Mouse (Mus musculus): ENCODE results near the gene Arl5c. TPM values are rescaled to one million over a fixed set of nuclear protein-coding genes. Genes with fewer than 3 reads are reported as not detected.
A peak's percentile ranks its signal among the peaks of the same experiment; 100 is the strongest.

Gene Arl5c
- polyA plus RNA-seq, 1 experiment from 2014 or later = 11.8 TPM

GRCm38 (mm10) chr11:98027785-98028184 lies 31.8 kb upstream of the Arl5c start:
- H3K36me3 ChIP-seq = peaks cover 30% of the 10 kb centered on the region
- no peaks in the 10 kb centered on the region for H3K9me3 ChIP-seq (replicated peaks)
- peaks cover 31% of the 10 kb centered on the region for H3K4me1 ChIP-seq
- H3K4me2 ChIP-seq = peak overlapping the region; percentile 92
- H3K27me3 ChIP-seq (replicated peaks) = no peaks in the 10 kb centered on the region
- peak overlapping the region; percentile 94; the same call in 1 of the 2 replicates for H3K27ac ChIP-seq (replicated peaks)
- H3K9ac ChIP-seq (replicated peaks) = peak overlapping the region; percentile 99
- H3K4me3 ChIP-seq (replicated peaks) = peak overlapping the region; percentile 97
- WGBS = 27% methylated on average over 7 of the region's 7 CpGs
- ATAC-seq (ENCODE audit: low FRiP score) = no peak

- no peaks in the 10 kb centered on the region for H3K27me3 ChIP-seq (replicated peaks)
- 0% methylated on average over 18 of the region's 18 CpGs for WGBS
- ATAC-seq (ENCODE audit: low FRiP score) = no peak
These were observed 31.3 kb upstream of the Arl5c start for GRCm38 (mm10) chr11:98027297-98027688.

DNA sequence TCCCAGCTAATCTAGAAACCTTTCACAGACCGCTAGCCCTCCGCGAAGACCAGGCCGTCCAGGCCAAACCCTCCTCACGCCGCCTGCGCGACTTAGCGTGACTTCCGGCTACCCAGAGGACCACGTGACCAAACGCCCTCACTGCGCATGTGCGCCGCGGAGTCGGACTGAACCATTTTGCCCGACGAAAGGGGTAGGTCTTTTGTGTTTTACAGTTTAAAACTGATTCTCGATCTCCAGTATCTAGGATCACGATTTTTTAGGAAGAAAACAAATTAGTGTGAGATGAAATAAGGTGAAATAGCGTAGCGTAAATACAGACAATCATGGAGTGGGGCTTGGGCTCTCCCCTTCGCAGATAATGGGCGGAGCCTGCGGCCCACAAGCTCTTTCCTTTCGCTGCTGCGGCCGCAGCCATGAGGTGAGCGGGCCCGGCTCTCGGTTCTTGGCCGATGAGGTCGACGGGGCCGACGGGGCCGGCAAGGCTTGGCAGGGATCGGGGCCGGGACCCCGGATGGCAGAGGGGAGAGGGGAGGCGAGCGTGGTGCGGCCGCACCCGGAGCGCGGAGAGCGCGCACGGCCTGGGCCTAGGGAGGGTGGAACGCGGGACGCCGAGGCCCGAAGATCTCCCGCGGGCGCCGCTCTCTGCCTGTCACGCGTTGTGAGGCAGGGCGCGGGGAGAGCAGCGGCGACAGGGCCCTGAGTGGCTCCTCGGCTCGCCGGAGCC lies 30.8 kb upstream of the Arl5c start, which contains the start of gene Rpl19:
Gene Rpl19 (plus strand): TSS at position 141 of the 727 bp plus-strand sequence.
- under 1% methylated on average over 67 of the region's 69 CpGs for whole genome bisulfite sequencing
- H3K27ac ChIP-seq (replicated peaks) = peak within 1 kb of the TSS; percentile 94
- peaks cover 32% of the 10 kb centered on the region for H3K4me1 ChIP-seq
- H3K4me2 ChIP-seq = peak within 1 kb of the TSS; percentile 92
- peaks cover 30% of the 10 kb centered on the region for H3K36me3 ChIP-seq
- H3K9ac ChIP-seq (replicated peaks) = peak within 1 kb of the TSS; percentile 99
- no peaks in the 10 kb centered on the region for H3K9me3 ChIP-seq (replicated peaks)
- no peaks in the 10 kb centered on the region for H3K27me3 ChIP-seq (replicated peaks)
- peak; percentile 64 for ATAC-seq (ENCODE audit: low FRiP score)
- peak within 1 kb of the TSS; percentile 97 for H3K4me3 ChIP-seq (replicated peaks)

More at GRCm38 (mm10) chr11:98027297-98027688, 31.3 kb upstream of the Arl5c start:
- H3K9me3 ChIP-seq (replicated peaks) = no peaks in the 10 kb centered on the region
- peak overlapping the region; percentile 94 for H3K27ac ChIP-seq (replicated peaks)
- H3K36me3 ChIP-seq = peaks cover 30% of the 10 kb centered on the region
- H3K4me2 ChIP-seq = peak overlapping the region; percentile 92
- H3K9ac ChIP-seq (replicated peaks) = peak overlapping the region; percentile 99
- H3K4me1 ChIP-seq = peaks cover 31% of the 10 kb centered on the region
- H3K4me3 ChIP-seq (replicated peaks) = peak overlapping the region; percentile 97

GRCm38 (mm10) chr11:98026248-98026569 lies 30.2 kb upstream of the Arl5c start:
- Histone ChIP-seq H3K9ac (replicated peaks) (peak overlapping the region; percentile 99), H3K4me1 (peaks cover 37% of the 10 kb centered on the region), H3K27ac (replicated peaks) (peak overlapping the region; percentile 94), H3K27me3 (replicated peaks) (no peaks in the 10 kb centered on the region), H3K4me3 (replicated peaks) (peak overlapping the region; percentile 97), H3K4me2 (peak overlapping the region; percentile 92), H3K36me3 (peaks cover 28% of the 10 kb centered on the region), H3K9me3 (replicated peaks) (no peaks in the 10 kb centered on the region)
- ATAC-seq (ENCODE audit: low FRiP score) = no peak
- 5% methylated on average over 15 of the region's 15 CpGs for WGBS

GRCm38 (mm10) chr11:98024516-98024915 lies 28.5 kb upstream of the Arl5c start:
- H3K27ac ChIP-seq (replicated peaks) = no peak overlapping the region
- 92% methylated on average over 3 of the region's 3 CpGs for WGBS
- peaks cover 13% of the 10 kb centered on the region for H3K36me3 ChIP-seq
- no peaks in the 10 kb centered on the region for H3K9me3 ChIP-seq (replicated peaks)
- no peak overlapping the region for H3K4me2 ChIP-seq
- no peak overlapping the region for H3K4me3 ChIP-seq (replicated peaks)
- H3K9ac ChIP-seq (replicated peaks) = no peak overlapping the region
- ATAC-seq (ENCODE audit: low FRiP score) = no peak
- H3K4me1 ChIP-seq = peaks cover 54% of the 10 kb centered on the region
- H3K27me3 ChIP-seq (replicated peaks) = no peaks in the 10 kb centered on the region

- peaks cover 60% of the 10 kb centered on the region for H3K4me1 ChIP-seq
- WGBS = under 1% methylated on average over 50 of the region's 52 CpGs
- peak; percentile 66 for ATAC-seq (ENCODE audit: low FRiP score)
- H3K27ac ChIP-seq (replicated peaks) = peak within 1 kb of the TSS; percentile 97
- H3K9ac ChIP-seq (replicated peaks) = peak within 1 kb of the TSS; percentile 99
- H3K4me3 ChIP-seq (replicated peaks) = peak within 1 kb of the TSS; percentile 97
- peak within 1 kb of the TSS; percentile 70 for H3K4me2 ChIP-seq
- H3K9me3 ChIP-seq (replicated peaks) = no peaks in the 10 kb centered on the region
- H3K27me3 ChIP-seq (replicated peaks) = no peaks in the 10 kb centered on the region
- peaks cover 8% of the 10 kb centered on the region for H3K36me3 ChIP-seq
These were observed 26.8 kb upstream of the Arl5c start, which contains the start of gene Cacnb1 for GRCm38 (mm10) chr11:98022555-98023371. Gene Cacnb1, minus strand, starts transcription at chr11:98023034.

GRCm38 (mm10) chr11:98022253-98022554 lies 26.2 kb upstream of the Arl5c start:
- ATAC-seq (ENCODE audit: low FRiP score) = peak; percentile 36; the same call in 1 of the 2 replicates

GRCm38 (mm10) chr11:98021565-98022252 lies 25.7 kb upstream of the Arl5c start:
- peak overlapping the region; percentile 99 for H3K9ac ChIP-seq (replicated peaks)
- no peaks in the 10 kb centered on the region for H3K9me3 ChIP-seq (replicated peaks)
- H3K4me1 ChIP-seq = peaks cover 55% of the 10 kb centered on the region
- 3% methylated on average over 33 of the region's 34 CpGs for WGBS
- H3K27me3 ChIP-seq (replicated peaks) = no peaks in the 10 kb centered on the region
- ATAC-seq (ENCODE audit: low FRiP score) = peak; percentile 26
- H3K36me3 ChIP-seq = peaks cover 18% of the 10 kb centered on the region
- H3K4me2 ChIP-seq = peak overlapping the region; percentile 70
- peak overlapping the region; percentile 97 for H3K4me3 ChIP-seq (replicated peaks)
- peak overlapping the region; percentile 97 for H3K27ac ChIP-seq (replicated peaks)

More at GRCm38 (mm10) chr11:98022253-98022554, 26.2 kb upstream of the Arl5c start:
- peak overlapping the region; percentile 70 for H3K4me2 ChIP-seq
- peak overlapping the region; percentile 97 for H3K4me3 ChIP-seq (replicated peaks)
- peak overlapping the region; percentile 97 for H3K27ac ChIP-seq (replicated peaks)
- H3K9me3 ChIP-seq (replicated peaks) = no peaks in the 10 kb centered on the region
- WGBS = 0% methylated on average over 22 of the region's 23 CpGs
- H3K4me1 ChIP-seq = peaks cover 55% of the 10 kb centered on the region
- peaks cover 13% of the 10 kb centered on the region for H3K36me3 ChIP-seq
- no peaks in the 10 kb centered on the region for H3K27me3 ChIP-seq (replicated peaks)
- peak overlapping the region; percentile 99 for H3K9ac ChIP-seq (replicated peaks)

DNA sequence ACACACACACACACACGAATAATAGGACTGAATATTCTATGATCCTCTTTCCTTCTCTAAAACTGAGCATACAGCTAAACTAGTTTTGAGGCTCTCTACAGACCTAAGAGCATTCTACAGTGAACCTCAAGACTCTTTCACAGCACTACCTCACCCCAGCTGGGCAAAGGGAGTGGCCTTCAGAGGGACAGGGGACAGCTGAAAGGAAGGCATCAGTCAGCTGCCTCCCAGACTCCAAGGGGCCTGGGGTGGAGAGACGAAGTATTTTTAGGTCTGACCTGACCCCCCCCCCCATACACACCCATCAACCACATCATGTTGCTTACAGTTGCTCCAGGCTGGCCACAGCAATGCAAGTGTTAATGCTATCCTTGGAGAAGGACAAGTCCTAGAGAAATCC lies 25.1 kb upstream of the Arl5c start:
- H3K36me3 ChIP-seq = peaks cover 24% of the 10 kb centered on the region
- H3K27me3 ChIP-seq (replicated peaks) = no peaks in the 10 kb centered on the region
- H3K9ac ChIP-seq (replicated peaks) = peak overlapping the region; percentile 99
- peak overlapping the region; percentile 70 for H3K4me2 ChIP-seq
- WGBS = 58% methylated on average over 2 of the region's 2 CpGs
- H3K27ac ChIP-seq (replicated peaks) = 0 out of 2 replicates have a peak overlapping the region, but pooled peaks have one; percentile 97
- ATAC-seq (ENCODE audit: low FRiP score) = no peak
- H3K9me3 ChIP-seq (replicated peaks) = no peaks in the 10 kb centered on the region
- H3K4me1 ChIP-seq = peaks cover 55% of the 10 kb centered on the region
- peak overlapping the region; percentile 97 for H3K4me3 ChIP-seq (replicated peaks)

- Histone ChIP-seq H3K4me1 (peaks cover 51% of the 10 kb centered on the region), H3K4me2 (peak overlapping the region; percentile 70), H3K27me3 (replicated peaks) (no peaks in the 10 kb centered on the region), H3K36me3 (peaks cover 28% of the 10 kb centered on the region), H3K9ac (replicated peaks) (peak overlapping the region; percentile 99), H3K9me3 (replicated peaks) (no peaks in the 10 kb centered on the region), H3K4me3 (replicated peaks) (peak overlapping the region; percentile 97), H3K27ac (replicated peaks) (peak overlapping the region; percentile 97; the same call in 1 of the 2 replicates)
- no peak for ATAC-seq (ENCODE audit: low FRiP score)
- WGBS = 40% methylated on average over 1 of the region's 1 CpGs
These were observed 24.7 kb upstream of the Arl5c start for GRCm38 (mm10) chr11:98020710-98021109.

- WGBS = 13% methylated on average over 8 of the region's 8 CpGs
- ATAC-seq (ENCODE audit: low FRiP score) = no peak
These were observed 24.1 kb upstream of the Arl5c start for GRCm38 (mm10) chr11:98019883-98020610.

More at GRCm38 (mm10) chr11:98019883-98020610, 24.1 kb upstream of the Arl5c start:
- Histone ChIP-seq H3K4me2 (peak overlapping the region; percentile 70), H3K9me3 (replicated peaks) (no peaks in the 10 kb centered on the region), H3K9ac (replicated peaks) (peak overlapping the region; percentile 44), H3K4me1 (peaks cover 47% of the 10 kb centered on the region), H3K27ac (replicated peaks) (peak overlapping the region; percentile 97), H3K36me3 (peaks cover 35% of the 10 kb centered on the region), H3K27me3 (replicated peaks) (no peaks in the 10 kb centered on the region), H3K4me3 (replicated peaks) (peak overlapping the region; percentile 97)
